Mouse (Mus musculus) hindbrain, embryonic 15.5 days (tissue): ENCODE results near the gene Tbata. TPM values are rescaled to one million over a fixed set of nuclear protein-coding genes. Genes with fewer than 3 reads are reported as not detected.

Source experiments
- ATAC-seq: fragments of 200-750 bp; cut with Nextera tagmentation; 2 replicates; pipeline ENCODE4 v1.8.0; 2017; ENCODE audit warnings: low read depth, moderate number of reproducible peaks, moderate TSS enrichment; ENCODE audit not compliant: low FRiP score
- H3K27ac ChIP-seq: fragments of 300-500 bp; sonication (generic); replicated peaks from 2 replicates; pipeline ENCODE4 v1.5.1; 2015; ENCODE audit warnings: mild to moderate bottlenecking, inconsistent platforms
- H3K27me3 ChIP-seq: fragments of 300-500 bp; sonication (generic); 2 replicates; pipeline ENCODE4 v1.6.1; 2015; ENCODE audit warnings: control low read depth, inconsistent platforms
- H3K36me3 ChIP-seq: fragments of 300-500 bp; sonication (generic); 2 replicates; pipeline ENCODE4 v1.6.1; 2015; ENCODE audit warnings: control low read depth, inconsistent platforms
- H3K4me1 ChIP-seq: fragments of 300-500 bp; sonication (generic); replicated peaks from 2 replicates; pipeline ENCODE4 v1.6.1; 2015; ENCODE audit warnings: control low read depth, inconsistent platforms
- H3K4me2 ChIP-seq: fragments of 300-500 bp; sonication (generic); 2 replicates; pipeline ENCODE4 v1.6.1; 2015; ENCODE audit warnings: moderate library complexity, mild to moderate bottlenecking, inconsistent platforms
- H3K4me3 ChIP-seq: fragments of 300-500 bp; sonication (generic); 2 replicates; pipeline ENCODE4 v1.5.1; 2015; ENCODE audit warnings: mild to moderate bottlenecking, inconsistent platforms
- H3K9ac ChIP-seq: fragments of 300-500 bp; sonication (generic); 2 replicates; pipeline ENCODE4 v1.6.1; 2015; ENCODE audit warnings: inconsistent platforms
- H3K9me3 ChIP-seq: fragments of 300-500 bp; sonication (generic); 2 replicates; pipeline ENCODE4 v1.6.1; 2016; ENCODE audit warnings: control low read depth, inconsistent platforms
- WGBS: fragments of 180-500 bp; shearing (Covaris S2); methylation state at CpG from one replicate; pipeline ENCODE4 v1.1.7; 2015; 5-methylcytosine and 5-hydroxymethylcytosine counted together
- polyA plus RNA-seq: library from polyadenylated mRNA; unstranded; fragments of >200 nt; fragmentation: Nextera tagmentation; extraction: Ambion mirVana; gene quantifications from 2 replicates; pipeline ENCODE4 v1.2.1, GENCODE M21; 2015

Gene Tbata
- polyA plus RNA-seq, 1 experiment from 2014 or later = 0.56 TPM

DNA sequence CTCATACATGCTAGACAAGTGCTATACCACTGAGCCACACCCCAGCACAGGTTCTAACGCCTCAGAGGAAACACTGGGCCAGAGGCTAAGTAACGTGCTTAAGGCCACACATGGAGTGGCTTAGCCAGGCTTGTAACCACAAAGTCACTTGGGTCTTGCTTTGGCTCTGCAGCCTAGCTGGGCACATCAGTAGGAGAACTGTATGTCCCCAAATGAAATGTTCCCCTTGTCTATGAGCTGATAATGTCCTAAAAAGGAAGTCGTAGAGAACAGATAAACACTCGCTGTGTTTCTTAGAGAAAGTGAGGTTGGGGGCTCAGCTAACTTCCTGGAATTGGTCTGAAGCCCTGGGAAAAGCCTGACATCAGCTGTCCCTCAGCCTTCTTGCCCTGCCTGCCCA lies 44.4 kb downstream of the Tbata start:
- 0 out of 2 replicates have a peak, but pooled peaks cover 7% of the 10 kb centered on the region for H3K27me3 ChIP-seq
- no peaks in the 10 kb centered on the region for H3K36me3 ChIP-seq
- no peak overlapping the region for H3K4me2 ChIP-seq
- no peak overlapping the region for H3K27ac ChIP-seq
- no peaks in the 10 kb centered on the region for H3K9me3 ChIP-seq
- H3K4me1 ChIP-seq = 0 out of 2 replicates have a peak, but pooled peaks cover 5% of the 10 kb centered on the region
- WGBS = 97% methylated on average over 4 of the region's 4 CpGs
- no peak overlapping the region for H3K4me3 ChIP-seq
- ATAC-seq = no peak
- no peak overlapping the region for H3K9ac ChIP-seq

- Histone ChIP-seq H3K4me2 (no peak overlapping the region), H3K9ac (no peak overlapping the region), H3K4me1 (no peaks in the 10 kb centered on the region), H3K9me3 (no peaks in the 10 kb centered on the region), H3K4me3 (no peak overlapping the region), H3K27ac (no peak overlapping the region), H3K36me3 (no peaks in the 10 kb centered on the region), H3K27me3 (no peaks in the 10 kb centered on the region)
- WGBS = 96% methylated on average over 4 of the region's 4 CpGs
- ATAC-seq = no peak
These were observed 47.6 kb downstream of the Tbata start for GRCm38 (mm10) chr10:61219318-61219717.

GRCm38 (mm10) chr10:61225694-61226093 lies 53.9 kb downstream of the Tbata start:
- Histone ChIP-seq H3K9me3 (no peaks in the 10 kb centered on the region), H3K27ac (no peak overlapping the region), H3K27me3 (no peaks in the 10 kb centered on the region), H3K36me3 (no peaks in the 10 kb centered on the region), H3K4me3 (no peak overlapping the region), H3K4me2 (no peak overlapping the region), H3K4me1 (no peaks in the 10 kb centered on the region), H3K9ac (no peak overlapping the region)
- 55% methylated on average over 5 of the region's 5 CpGs for WGBS
- no peak for ATAC-seq

GRCm38 (mm10) chr10:61226784-61227396 lies 55.1 kb downstream of the Tbata start:
- Histone ChIP-seq H3K4me3 (no peak overlapping the region), H3K9me3 (no peaks in the 10 kb centered on the region), H3K4me1 (no peaks in the 10 kb centered on the region), H3K9ac (no peak overlapping the region), H3K36me3 (no peaks in the 10 kb centered on the region), H3K27me3 (no peaks in the 10 kb centered on the region), H3K4me2 (no peak overlapping the region), H3K27ac (no peak overlapping the region)
- WGBS = 58% methylated on average over 4 of the region's 4 CpGs
- ATAC-seq = 0 out of 2 replicates have a peak, but pooled peaks have one; percentile 19

DNA sequence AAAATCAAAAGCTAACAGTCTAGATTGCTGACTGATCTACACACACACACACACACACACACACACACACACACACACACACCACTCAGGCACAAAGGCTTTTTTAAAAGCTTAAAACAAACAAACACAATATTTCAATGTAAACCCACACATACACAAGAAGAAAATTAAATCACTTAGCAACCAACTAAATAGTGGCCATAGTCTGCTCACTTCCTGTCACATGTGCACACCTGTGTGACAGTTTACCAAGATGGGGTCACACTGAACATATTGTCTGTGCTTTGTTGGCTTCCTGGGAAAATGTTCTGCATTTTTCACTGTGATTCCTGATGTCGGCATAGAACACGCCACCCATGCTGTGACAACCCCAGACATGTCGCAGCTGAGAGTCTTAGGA lies 60.0 kb downstream of the Tbata start:
- Histone ChIP-seq H3K9me3 (no peaks in the 10 kb centered on the region), H3K4me2 (no peak overlapping the region), H3K27me3 (no peaks in the 10 kb centered on the region), H3K9ac (no peak overlapping the region), H3K4me1 (no peaks in the 10 kb centered on the region), H3K36me3 (no peaks in the 10 kb centered on the region), H3K4me3 (no peak overlapping the region), H3K27ac (no peak overlapping the region)
- no peak for ATAC-seq
- 80% methylated on average over 3 of the region's 3 CpGs for WGBS

DNA sequence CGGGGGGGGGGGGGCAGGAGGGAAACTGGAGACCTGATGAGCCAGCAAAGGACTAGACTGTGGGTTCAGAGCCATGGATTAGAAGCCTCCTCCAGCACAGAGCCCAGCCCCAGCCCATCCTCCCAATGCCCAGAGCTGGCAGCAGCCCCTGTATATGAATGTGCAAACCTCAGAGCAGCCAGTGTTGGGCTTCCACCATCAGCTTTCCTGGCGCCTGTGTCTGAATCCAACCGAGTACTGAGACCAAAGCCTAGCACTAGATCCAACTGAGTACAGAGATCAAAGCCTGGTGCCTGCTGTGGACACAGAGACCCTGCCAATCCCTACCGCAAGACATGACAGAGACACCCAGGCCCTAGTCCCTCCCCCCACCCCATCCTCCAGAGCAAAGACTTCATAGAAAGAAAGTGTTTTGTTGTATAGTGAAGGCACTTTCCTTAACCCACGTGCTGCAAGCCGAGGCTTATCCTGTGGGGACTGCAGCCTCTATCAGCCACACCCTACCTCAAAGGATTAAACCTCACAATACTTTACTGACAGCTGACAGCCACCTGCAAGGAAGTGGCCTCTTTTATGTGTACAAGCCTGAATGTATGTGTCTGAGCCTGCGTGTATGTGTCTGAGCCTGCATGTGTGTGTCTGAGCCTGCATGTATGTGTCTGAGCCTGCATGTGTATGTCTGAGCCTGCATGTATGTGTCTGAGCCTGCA lies 61.3 kb downstream of the Tbata start:
- Histone ChIP-seq H3K27ac (no peak overlapping the region), H3K27me3 (no peaks in the 10 kb centered on the region), H3K4me1 (no peaks in the 10 kb centered on the region), H3K4me3 (no peak overlapping the region), H3K9ac (no peak overlapping the region), H3K36me3 (no peaks in the 10 kb centered on the region), H3K9me3 (no peaks in the 10 kb centered on the region), H3K4me2 (no peak overlapping the region)
- WGBS = 47% methylated on average over 7 of the region's 7 CpGs
- ATAC-seq = peak; percentile 27; the same call in 1 of the 2 replicates

- Histone ChIP-seq H3K4me1 (no peaks in the 10 kb centered on the region), H3K9me3 (no peaks in the 10 kb centered on the region), H3K9ac (no peak overlapping the region), H3K27ac (no peak overlapping the region), H3K4me2 (no peak overlapping the region), H3K27me3 (no peaks in the 10 kb centered on the region), H3K36me3 (no peaks in the 10 kb centered on the region), H3K4me3 (no peak overlapping the region)
- 83% methylated on average over 4 of the region's 4 CpGs for WGBS
- ATAC-seq = no peak
These were observed 62.6 kb downstream of the Tbata start for GRCm38 (mm10) chr10:61234319-61234718.

DNA sequence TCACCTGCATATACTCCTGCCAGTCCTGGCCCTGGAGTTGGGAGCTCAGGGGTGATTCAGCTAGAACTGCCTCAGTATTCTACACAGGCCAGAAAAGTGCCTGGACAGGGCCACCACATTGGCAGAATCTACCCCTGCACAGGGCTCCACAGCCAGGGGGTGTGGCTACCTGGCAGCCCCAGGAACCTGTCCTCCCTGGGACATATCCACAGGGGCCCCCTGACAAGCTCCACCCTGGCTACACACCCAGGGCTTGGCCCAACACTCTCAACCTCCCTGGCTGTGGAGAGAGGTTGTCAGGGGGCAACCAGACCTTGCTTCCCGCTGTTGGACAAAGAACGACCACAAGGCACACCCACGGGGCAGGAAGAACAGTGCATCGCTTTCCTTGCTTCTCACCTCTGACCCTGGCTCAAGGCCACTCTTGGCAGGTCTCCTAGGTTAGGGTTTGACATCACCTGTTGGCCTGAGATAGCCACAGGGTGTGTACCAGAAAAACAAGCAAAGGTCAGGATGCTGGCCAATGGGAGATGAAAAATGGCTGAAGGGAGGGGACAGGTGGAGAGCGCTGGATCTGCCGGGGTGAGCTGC lies 64.0 kb downstream of the Tbata start:
- Histone ChIP-seq H3K4me3 (no peak overlapping the region), H3K4me2 (no peak overlapping the region), H3K36me3 (no peaks in the 10 kb centered on the region), H3K9me3 (no peaks in the 10 kb centered on the region), H3K9ac (no peak overlapping the region), H3K4me1 (no peaks in the 10 kb centered on the region), H3K27ac (no peak overlapping the region), H3K27me3 (no peaks in the 10 kb centered on the region)
- no peak for ATAC-seq
- WGBS = 88% methylated on average over 6 of the region's 6 CpGs

GRCm38 (mm10) chr10:61236683-61237390 lies 65.1 kb downstream of the Tbata start:
- no peaks in the 10 kb centered on the region for H3K9me3 ChIP-seq
- no peak overlapping the region for H3K4me2 ChIP-seq
- 73% methylated on average over 4 of the region's 4 CpGs for WGBS
- H3K4me1 ChIP-seq = no peaks in the 10 kb centered on the region
- no peaks in the 10 kb centered on the region for H3K36me3 ChIP-seq
- no peak for ATAC-seq
- H3K27ac ChIP-seq = no peak overlapping the region
- no peaks in the 10 kb centered on the region for H3K27me3 ChIP-seq
- no peak overlapping the region for H3K4me3 ChIP-seq
- no peak overlapping the region for H3K9ac ChIP-seq

- Histone ChIP-seq H3K9me3 (no peaks in the 10 kb centered on the region), H3K27ac (no peak overlapping the region), H3K4me1 (no peaks in the 10 kb centered on the region), H3K9ac (no peak overlapping the region), H3K4me3 (no peak overlapping the region), H3K4me2 (no peak overlapping the region), H3K27me3 (no peaks in the 10 kb centered on the region), H3K36me3 (no peaks in the 10 kb centered on the region)
- no peak for ATAC-seq
- 79% methylated on average over 6 of the region's 6 CpGs for WGBS
These were observed 65.6 kb downstream of the Tbata start for GRCm38 (mm10) chr10:61237391-61237785.
